Mouse (Mus musculus) stomach, postnatal 0 days (tissue): Measurements from ENCODE around the gene Actl10. TPM values are rescaled to one million over a fixed set of nuclear protein-coding genes. Genes with fewer than 3 reads are reported as not detected.

Experiments
- ATAC-seq: fragments of 200-750 bp; cut with Nextera tagmentation; 2 replicates; pipeline ENCODE4 v1.8.0; 2017; ENCODE audit not compliant: low FRiP score, low TSS enrichment
- DNase-seq: peaks from one replicate; pipeline ENCODE4 v3.0.0-alpha.2; 2016; ENCODE audit warnings: low spot score
- H3K27ac ChIP-seq: fragments of 300-500 bp; sonication (generic); replicated peaks from 2 replicates; pipeline ENCODE4 v1.5.1; 2014; ENCODE audit warnings: mild to moderate bottlenecking, control low read depth
- H3K27me3 ChIP-seq: fragments of 300-500 bp; sonication (generic); 2 replicates; pipeline ENCODE4 v1.6.1; 2014; ENCODE audit warnings: low read length; ENCODE audit not compliant: control insufficient read depth, insufficient read depth
- H3K36me3 ChIP-seq: fragments of 300-500 bp; sonication (generic); 2 replicates; pipeline ENCODE4 v1.6.1; 2014; ENCODE audit warnings: low read length, mixed read lengths; ENCODE audit not compliant: control insufficient read depth, insufficient read depth
- H3K4me1 ChIP-seq: fragments of 300-500 bp; sonication (generic); replicated peaks from 2 replicates; pipeline ENCODE4 v1.6.1; 2014; ENCODE audit warnings: antibody characterized with exemption; ENCODE audit not compliant: control insufficient read depth, insufficient read depth
- H3K4me2 ChIP-seq: fragments of 300-500 bp; sonication (generic); replicated peaks from 2 replicates; pipeline ENCODE4 v1.6.1; 2014; ENCODE audit warnings: low read depth, mild to moderate bottlenecking, control low read depth, moderate library complexity
- H3K4me3 ChIP-seq: fragments of 300-500 bp; sonication (generic); 2 replicates; pipeline ENCODE4 v1.5.1; 2014; ENCODE audit warnings: low read depth, low read length, control low read depth
- H3K9ac ChIP-seq: fragments of 300-500 bp; sonication (generic); 2 replicates; pipeline ENCODE4 v1.6.1; 2014; ENCODE audit warnings: mild to moderate bottlenecking, low read length, control low read depth, mixed read lengths
- H3K9me3 ChIP-seq: fragments of 300-500 bp; sonication (generic); 2 replicates; pipeline ENCODE4 v1.6.1; 2016; ENCODE audit warnings: low read length; ENCODE audit not compliant: control insufficient read depth
- CTCF ChIP-seq: IDR thresholded peaks from 2 replicates; pipeline ENCODE4 v1.5.1; 2016; ENCODE audit warnings: antibody characterized with exemption, low read depth, mild to moderate bottlenecking, moderate library complexity
- EP300 ChIP-seq: optimal IDR thresholded peaks from 2 replicates; pipeline ENCODE3; 2016; ENCODE audit warnings: antibody characterized with exemption
- WGBS: fragments of 180-500 bp; shearing (Covaris S2); extraction: QIAGEN DNeasy Blood & Tissue Kit; methylation state at CpG from one replicate; pipeline ENCODE4 v1.1.7; 2014; 5-methylcytosine and 5-hydroxymethylcytosine counted together
- polyA plus RNA-seq: library from polyadenylated mRNA; unstranded; fragments of >200 nt; fragmentation: Nextera tagmentation; extraction: Ambion mirVana; gene quantifications from 2 replicates; pipeline ENCODE4 v1.2.1, GENCODE M21; 2015

The Actl10 gene
- polyA plus RNA-seq, 1 experiment from 2014 or later, result not detected

DNA sequence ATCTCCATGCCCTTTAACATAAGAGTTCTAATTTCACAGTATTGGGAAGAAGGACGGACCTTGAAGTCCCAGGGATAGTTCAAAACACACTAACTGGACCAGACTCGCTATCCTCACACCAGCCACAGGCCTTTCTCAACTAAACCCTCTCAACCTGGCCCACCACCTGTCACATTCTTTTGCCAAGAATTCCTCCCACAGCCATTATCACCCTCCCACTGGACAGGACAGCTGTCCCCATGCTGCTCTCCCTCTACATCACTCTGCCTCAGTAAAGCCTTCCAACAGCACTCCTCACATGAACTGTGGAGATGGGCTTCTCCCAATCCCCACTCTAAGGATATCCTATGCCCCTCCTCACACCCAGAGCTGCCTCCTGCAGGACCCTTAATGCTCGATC is 14.0 kb downstream of the Actl10 start:
- H3K27ac ChIP-seq, result no peak overlapping the region
- 84% methylated on average over 3 of the region's 3 CpGs for WGBS
- ATAC-seq (no peak), DNase-seq (no peak)
- H3K4me3 ChIP-seq, result no peak overlapping the region
- no peak overlapping the region for H3K9ac ChIP-seq
- H3K9me3 ChIP-seq, result no peaks in the 10 kb centered on the region
- H3K27me3 ChIP-seq, result no peaks in the 10 kb centered on the region
- H3K4me1 ChIP-seq, result peaks cover 3% of the 10 kb centered on the region; the same call in 1 of the 2 replicates
- H3K4me2 ChIP-seq, result no peak overlapping the region
- peaks cover 6% of the 10 kb centered on the region; the same call in 1 of the 2 replicates for H3K36me3 ChIP-seq
- TF ChIP-seq EP300 (no peak), CTCF (no peak)

DNA sequence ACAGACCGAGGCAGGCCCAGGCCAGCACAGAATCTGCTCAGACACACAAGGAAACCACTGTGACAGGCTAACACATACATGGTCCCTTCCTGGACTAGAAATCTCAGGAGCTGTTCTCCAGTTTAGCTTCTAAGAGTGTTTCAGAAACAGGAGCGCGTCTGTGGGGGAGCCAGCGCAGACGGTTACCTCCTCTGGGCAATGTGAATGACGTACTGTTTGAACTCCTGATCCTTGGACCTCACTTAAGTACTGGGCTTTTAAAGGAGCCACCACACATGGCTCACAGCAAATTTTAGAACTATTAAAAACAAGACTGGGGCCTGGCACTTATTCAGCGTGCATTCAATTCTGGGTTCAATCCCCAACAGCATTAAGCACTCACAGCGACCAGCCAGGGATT is 15.1 kb downstream of the Actl10 start:
- 36% methylated on average over 8 of the region's 8 CpGs for WGBS
- Histone ChIP-seq H3K27ac (no peak overlapping the region), H3K4me2 (no peak overlapping the region), H3K4me1 (peaks cover 5% of the 10 kb centered on the region), H3K9ac (peak overlapping the region; percentile 4; the same call in 1 of the 2 replicates), H3K27me3 (no peaks in the 10 kb centered on the region), H3K4me3 (no peak overlapping the region), H3K9me3 (no peaks in the 10 kb centered on the region), H3K36me3 (peaks cover 3% of the 10 kb centered on the region; the same call in 1 of the 2 replicates)
- no peak for DNase-seq
- no peak for TF ChIP-seq EP300
- TF ChIP-seq CTCF, result no peak
- ATAC-seq, result no peak

DNA sequence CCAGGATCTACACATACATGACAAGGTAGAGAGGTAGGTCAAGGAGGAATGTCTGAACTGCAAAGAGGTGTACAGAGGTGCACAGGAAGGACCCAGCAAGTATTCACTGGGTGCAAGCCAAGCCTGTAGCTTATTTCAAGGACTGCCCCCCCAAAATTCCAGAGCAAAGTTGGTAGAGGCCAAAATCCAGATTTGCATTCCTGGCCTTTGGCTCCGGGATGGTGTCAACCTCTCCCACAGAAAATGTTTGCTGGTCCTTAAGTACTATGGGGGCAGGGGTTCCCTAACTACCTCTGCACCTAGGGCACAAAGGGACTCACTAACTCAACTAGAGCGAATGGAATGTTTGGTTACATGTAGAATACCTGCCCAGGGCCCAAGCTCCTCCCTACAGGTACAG is 16.2 kb downstream of the Actl10 start:
- peaks cover 5% of the 10 kb centered on the region for H3K4me1 ChIP-seq
- 62% methylated on average over 2 of the region's 2 CpGs for WGBS
- 0 out of 2 replicates have a peak overlapping the region, but pooled peaks have one; percentile 23 for H3K9ac ChIP-seq

DNA sequence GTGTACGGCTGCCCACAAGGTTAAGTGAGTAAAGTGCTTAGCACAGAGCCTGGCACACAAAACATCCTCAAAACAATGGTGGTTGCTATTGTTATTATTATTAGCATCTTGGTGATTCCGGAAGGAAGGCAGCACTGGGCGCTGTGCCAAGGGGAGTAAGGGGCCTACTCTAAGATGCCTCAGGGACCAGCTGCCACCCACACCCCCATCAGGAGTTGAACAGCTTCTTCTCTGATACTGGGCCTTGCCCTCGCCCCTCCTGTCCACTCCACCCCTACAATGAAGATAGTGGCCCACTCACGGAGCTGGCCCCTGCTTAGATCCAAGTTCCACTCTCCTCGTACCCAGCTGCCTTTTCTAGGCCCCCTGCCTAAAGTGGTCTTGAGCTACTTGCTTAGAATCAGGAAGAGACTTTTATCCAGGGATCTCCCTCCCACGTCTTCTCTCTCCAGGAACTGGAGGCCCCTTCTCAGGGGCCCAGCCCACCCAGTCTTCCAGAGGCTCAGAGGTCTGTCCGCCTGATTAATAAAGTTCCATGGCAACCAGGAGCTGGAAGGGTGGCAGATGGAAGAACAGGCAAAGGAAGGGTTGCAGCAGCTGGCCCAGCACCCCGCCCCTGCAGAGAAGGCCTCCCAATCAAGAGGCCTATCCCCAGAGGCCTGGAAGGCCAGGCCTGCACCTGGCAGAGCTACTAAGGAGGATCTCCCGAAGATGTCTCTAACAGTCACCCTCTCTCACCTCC is 16.9 kb downstream of the Actl10 start:
- no peaks in the 10 kb centered on the region for H3K36me3 ChIP-seq
- 17% methylated on average over 10 of the region's 10 CpGs for WGBS
- H3K27me3 ChIP-seq, result no peaks in the 10 kb centered on the region
- peaks cover 5% of the 10 kb centered on the region for H3K4me1 ChIP-seq
- ATAC-seq (0 out of 2 replicates have a peak, but pooled peaks have one; percentile 0), DNase-seq (peak; percentile 31)
- peak overlapping the region; percentile 82 for H3K4me2 ChIP-seq
- H3K9ac ChIP-seq, result peak overlapping the region; percentile 65
- TF ChIP-seq EP300 (no peak), CTCF (no peak)
- no peaks in the 10 kb centered on the region for H3K9me3 ChIP-seq
- H3K27ac ChIP-seq, result peak overlapping the region; percentile 82
- H3K4me3 ChIP-seq, result peak overlapping the region; percentile 70

More for the DNA sequence above, 16.2 kb downstream of the Actl10 start:
- no peaks in the 10 kb centered on the region for H3K27me3 ChIP-seq
- no peaks in the 10 kb centered on the region for H3K36me3 ChIP-seq
- H3K4me3 ChIP-seq, result peak overlapping the region; percentile 12; the same call in 1 of the 2 replicates
- peak overlapping the region; percentile 82 for H3K4me2 ChIP-seq
- DNase-seq (no peak), ATAC-seq (no peak)
- no peak for TF ChIP-seq CTCF
- no peak for TF ChIP-seq EP300
- H3K27ac ChIP-seq, result peak overlapping the region; percentile 45; the same call in 1 of the 2 replicates
- H3K9me3 ChIP-seq, result no peaks in the 10 kb centered on the region

DNA sequence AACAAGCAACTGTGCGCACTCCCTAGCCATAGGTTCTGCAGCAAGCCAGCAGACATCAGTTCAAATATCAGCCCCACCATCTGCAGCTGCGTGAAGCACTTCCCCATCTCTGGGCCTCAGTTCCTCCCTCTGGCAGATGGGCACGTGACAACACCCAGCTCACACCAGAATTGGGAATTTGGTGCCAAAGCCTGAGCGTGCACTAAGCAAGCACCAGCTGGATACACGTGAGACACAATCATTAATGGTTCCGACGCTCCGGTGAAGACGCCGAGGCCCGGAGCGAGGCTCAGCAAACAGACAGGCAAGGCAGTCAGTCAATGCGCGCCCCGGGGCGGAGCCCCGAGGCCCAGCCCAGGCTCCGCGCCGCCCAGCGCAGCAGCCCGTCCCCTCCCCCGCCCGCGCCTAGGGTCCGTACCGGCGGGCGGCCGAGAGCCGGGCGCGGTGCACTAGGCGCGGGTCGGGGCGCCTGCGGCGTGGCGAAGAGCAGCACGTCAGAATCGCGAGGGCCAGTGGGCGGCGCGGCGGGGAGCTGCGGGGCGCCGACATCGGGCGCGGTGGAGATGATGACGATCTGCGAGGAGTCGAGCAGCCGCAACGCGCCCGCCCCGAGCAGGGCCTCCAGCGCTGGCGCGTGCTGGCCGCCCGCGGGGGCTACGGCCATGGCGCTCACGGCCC is 17.6 kb downstream of the Actl10 start:
- H3K27me3 ChIP-seq, result no peaks in the 10 kb centered on the region
- DNase-seq, result peak; percentile 74
- TF ChIP-seq EP300 (no peak), CTCF (no peak)
- peak overlapping the region; percentile 82 for H3K4me2 ChIP-seq
- ATAC-seq, result peak; percentile 78
- no peaks in the 10 kb centered on the region for H3K9me3 ChIP-seq
- peak overlapping the region; percentile 70 for H3K4me3 ChIP-seq
- no peaks in the 10 kb centered on the region for H3K36me3 ChIP-seq
- peak overlapping the region; percentile 82 for H3K27ac ChIP-seq
- 0% methylated on average over 46 of the region's 70 CpGs for WGBS
- peak overlapping the region; percentile 65 for H3K9ac ChIP-seq
- H3K4me1 ChIP-seq, result peaks cover 5% of the 10 kb centered on the region
